Mouse (Mus musculus) ES-E14 (cell line): ENCODE data around the gene Nicn1. TPM values are rescaled to one million over a fixed set of nuclear protein-coding genes. Genes with fewer than 3 reads are reported as not detected.
"Not testable (repeated sequence)": the region's sequence is repeated elsewhere in the genome, so short reads cannot be mapped to it uniquely, and the experiment has no call there.

ENCODE experiments used
- DNase-seq: peaks from one replicate; pipeline ENCODE4 v3.0.0-alpha.2; 2013; ENCODE audit warnings: low read depth, low spot score
- H3K27ac ChIP-seq: 2 replicates; pipeline ENCODE4 v1.5.1; 2012; ENCODE audit warnings: low read depth, mild to moderate bottlenecking, low read length, moderate library complexity, mixed read lengths; ENCODE audit not compliant: poor library complexity, insufficient read depth, severe bottlenecking
- H3K36me3 ChIP-seq: 2 replicates; pipeline ENCODE4 v1.6.1; 2012; ENCODE audit warnings: mild to moderate bottlenecking, low read length, moderate library complexity, mixed read lengths; ENCODE audit not compliant: control insufficient read depth, poor library complexity, insufficient read depth, severe bottlenecking
- H3K4me1 ChIP-seq, 2 experiments: fragments of 150-350 bp in 1 of 2; sonication (generic) in 1 of 2; 2 replicates each; pipeline ENCODE4 v1.6.1; 2012; ENCODE audit warnings: low read length in 2 of 2, mild to moderate bottlenecking in 1 of 2, mixed read lengths in 1 of 2; ENCODE audit not compliant: control insufficient read depth in 2 of 2, insufficient read depth in 2 of 2, poor library complexity in 1 of 2
- H3K4me3 ChIP-seq, 2 experiments: fragments of 150-350 bp in 1 of 2; sonication (generic) in 1 of 2; 2 replicates each; pipeline ENCODE4 v1.5.1; 2012; ENCODE audit warnings: low read length in 2 of 2, low read depth in 1 of 2, mild to moderate bottlenecking in 1 of 2, mixed read lengths in 1 of 2; ENCODE audit not compliant: insufficient read depth in 1 of 2, poor library complexity in 1 of 2, severe bottlenecking in 1 of 2
- H3K9ac ChIP-seq: 2 replicates; pipeline ENCODE4 v1.6.1; 2012; ENCODE audit warnings: low read depth, mild to moderate bottlenecking, low read length, mixed read lengths; ENCODE audit not compliant: poor library complexity, insufficient read depth, severe bottlenecking
- H3K9me3 ChIP-seq: fragments of 150-350 bp; sonication (generic); 2 replicates; pipeline ENCODE4 v1.6.1; 2012; ENCODE audit warnings: low read depth, mild to moderate bottlenecking, low read length; ENCODE audit not compliant: control insufficient read depth, insufficient read depth
- CHD2 ChIP-seq: IDR thresholded peaks from 2 replicates; pipeline ENCODE4 v1.6.1; 2014; ENCODE audit warnings: mild to moderate bottlenecking, low read depth, low read length, inconsistent platforms
- HCFC1 ChIP-seq: IDR thresholded peaks from 2 replicates; pipeline ENCODE4 v1.6.1; 2012; ENCODE audit warnings: low read length, inconsistent platforms, borderline replicate concordance; ENCODE audit not compliant: insufficient read depth
- MAFK ChIP-seq: IDR thresholded peaks from 2 replicates; pipeline ENCODE4 v1.6.1; 2014; ENCODE audit warnings: mild to moderate bottlenecking, low read depth, low read length, inconsistent platforms; ENCODE audit not compliant: insufficient read depth
- ZC3H11A ChIP-seq: IDR thresholded peaks from 2 replicates; pipeline ENCODE4 v1.6.1; 2012; ENCODE audit warnings: low read depth, mild to moderate bottlenecking, inconsistent platforms, low read length, borderline replicate concordance
- ZNF384 ChIP-seq: IDR thresholded peaks from 2 replicates; pipeline ENCODE4 v1.6.1; 2012; ENCODE audit warnings: low read depth, low read length, inconsistent platforms
- in situ Hi-C, 2 experiments: fragments of 600-800 bp; cut with MboI; formaldehyde crosslinking; loops; one replicate each; pipeline ENCODE4 v1.15.1; 2025; ENCODE audit warnings: low sequenced_read_pairs in 2 of 2, inconsistent platforms in 1 of 2; ENCODE audit not compliant: unreplicated experiment in 2 of 2
- total RNA-seq: library from RNA; depleted of rRNA; stranded (reverse); fragments of 300-350 nt; gene quantifications from 2 replicates; pipeline ENCODE4 v1.2.3, GENCODE M21; 2012

Nicn1 gene
- total RNA-seq, 1 experiment, result 9.2 TPM

GRCm38 (mm10) chr9:108308141-108308540 is 17.9 kb downstream of the Nicn1 start:
- Histone ChIP-seq H3K4me1 (peaks cover 0 to 9% of the 10 kb centered on the region in 2 experiments), H3K9me3 (no peaks in the 10 kb centered on the region), H3K36me3 (peaks cover 3% of the 10 kb centered on the region; the same call in 1 of the 2 replicates), H3K4me3 (peak overlapping the region; percentile 58 to 98; a peak in 3 of 4 replicates), H3K9ac (peak overlapping the region; percentile 23; the same call in 1 of the 2 replicates), H3K27ac (peak overlapping the region; percentile 24; the same call in 1 of the 2 replicates)
- no peak for TF ChIP-seq CHD2
- in situ Hi-C loops, result no loop called here
- no peak for DNase-seq

GRCm38 (mm10) chr9:108317572-108317971 is 27.3 kb downstream of the Nicn1 start:
- H3K9me3 ChIP-seq, result no peaks in the 10 kb centered on the region
- no peak for DNase-seq
- no peak overlapping the region for H3K4me3 ChIP-seq
- in situ Hi-C loops, result no loop called here
- no peak overlapping the region for H3K27ac ChIP-seq
- H3K4me1 ChIP-seq, result peaks cover 3 to 4% of the 10 kb centered on the region in 2 experiments; a peak in 2 of 4 replicates
- no peak overlapping the region for H3K9ac ChIP-seq
- TF ChIP-seq HCFC1, result no peak
- no peak for TF ChIP-seq CHD2
- no peak for TF ChIP-seq ZNF384
- no peak for TF ChIP-seq MAFK
- TF ChIP-seq ZC3H11A, result no peak
- peaks cover 5% of the 10 kb centered on the region; the same call in 1 of the 2 replicates for H3K36me3 ChIP-seq

- H3K36me3 ChIP-seq, result peaks cover 5% of the 10 kb centered on the region; the same call in 1 of the 2 replicates
- in situ Hi-C loops, result no loop called here
- H3K4me1 ChIP-seq, result peaks cover 3 to 4% of the 10 kb centered on the region in 2 experiments; a peak in 2 of 4 replicates
- no peak overlapping the region for H3K27ac ChIP-seq
- no peaks in the 10 kb centered on the region for H3K9me3 ChIP-seq
- no peak for DNase-seq
- no peak overlapping the region for H3K9ac ChIP-seq
- TF ChIP-seq HCFC1 (no peak), CHD2 (no peak), ZNF384 (no peak), ZC3H11A (no peak), MAFK (no peak)
- H3K4me3 ChIP-seq, result no peak overlapping the region
Observed at GRCm38 (mm10) chr9:108318462-108318861, 28.2 kb downstream of the Nicn1 start.

GRCm38 (mm10) chr9:108322054-108322453 is 31.8 kb downstream of the Nicn1 start:
- H3K4me3 ChIP-seq, in situ Hi-C loops, H3K9ac ChIP-seq, H3K27ac ChIP-seq, H3K4me1 ChIP-seq, H3K36me3 ChIP-seq, DNase-seq, H3K9me3 ChIP-seq: not testable (repeated sequence)

GRCm38 (mm10) chr9:108324784-108325183 is 34.6 kb downstream of the Nicn1 start:
- no peak for TF ChIP-seq ZC3H11A
- no peak for TF ChIP-seq MAFK
- TF ChIP-seq HCFC1, result no peak
- DNase-seq, result no peak
- Histone ChIP-seq H3K27ac (no peak overlapping the region), H3K4me3 (no peak overlapping the region), H3K9me3 (no peaks in the 10 kb centered on the region), H3K36me3 (peaks cover 12% of the 10 kb centered on the region), H3K9ac (no peak overlapping the region), H3K4me1 (peaks cover 0 to 3% of the 10 kb centered on the region in 2 experiments; a peak in 1 of 4 replicates)
- in situ Hi-C loops, result no loop called here
